In genomic region chr1:134193126-134193525, GRCm38 (mm10) we compare ENCODE assay signal across 16 mouse cellular contexts. TPM values are rescaled to one million over a fixed set of nuclear protein-coding genes. Genes with fewer than 3 reads are reported as not detected.
DNase-seq lines count a peak whose midpoint lies in the region; ATAC-seq and TF ChIP-seq lines count a peak whose summit lies in the region.
"Had no signal": no experiment of that assay in that cellular context is flagged by ENCODE, and none has a peak within 500 bp of the region (broad histone marks: within the 10 kb centered on the region; RNA-seq: fewer than 3 reads in every experiment).

TSS of gene Mybph (plus strand) at chr1:134193448.

- H3K9ac ChIP-seq in forebrain, embryonic 11.5 days (ENCODE audit: low read length): no peak within 1 kb of the TSS
- no peak within 1 kb of the TSS for H3K9ac ChIP-seq in forebrain, embryonic 12.5 days
- no peak within 1 kb of the TSS for H3K9ac ChIP-seq in midbrain, embryonic 13.5 days (replicated peaks)
- H3K9ac ChIP-seq: hindbrain, embryonic 15.5 days; stomach, embryonic 15.5 days had no signal

- TF ChIP-seq POLR2A in myocyte (IDR thresholded peaks at IDR 0.05; ENCODE audit: insufficient read length, low read depth): peak; percentile 48

- H3K4me2 ChIP-seq in forebrain, embryonic 11.5 days (ENCODE audit: low read depth, low read length, severe bottlenecking): no peak within 1 kb of the TSS
- H3K4me2 ChIP-seq in forebrain, embryonic 12.5 days: no peak within 1 kb of the TSS
- no peak within 1 kb of the TSS for H3K4me2 ChIP-seq in midbrain, embryonic 13.5 days (replicated peaks)
- peak within 1 kb of the TSS; percentile 70 for H3K4me2 ChIP-seq in myocyte (ENCODE audit: low read depth)
- H3K4me2 ChIP-seq: hindbrain, embryonic 15.5 days; stomach, embryonic 15.5 days had no signal

- no peaks in the 10 kb centered on the region for H3K27me3 ChIP-seq in forebrain, embryonic 11.5 days (ENCODE audit: control insufficient read depth, insufficient read depth, low read length)
- H3K27me3 ChIP-seq in forebrain, embryonic 12.5 days: no peaks in the 10 kb centered on the region
- H3K27me3 ChIP-seq in midbrain, embryonic 10.5 days (ENCODE audit: low read depth, poor library complexity, severe bottlenecking): peaks cover 25% of the 10 kb centered on the region; the same call in 1 of the 2 replicates
- H3K27me3 ChIP-seq in midbrain, embryonic 13.5 days: no peaks in the 10 kb centered on the region
- H3K27me3 ChIP-seq in myocyte (ENCODE audit: control insufficient read depth, insufficient read depth, insufficient read length): no peaks in the 10 kb centered on the region
- H3K27me3 ChIP-seq: hindbrain, embryonic 15.5 days; stomach, embryonic 15.5 days had no signal

- H3K36me3 ChIP-seq in forebrain, embryonic 11.5 days (ENCODE audit: control insufficient read depth, insufficient read depth, low read length): no peaks in the 10 kb centered on the region
- H3K36me3 ChIP-seq in forebrain, embryonic 12.5 days (replicated peaks): no peaks in the 10 kb centered on the region
- H3K36me3 ChIP-seq in midbrain, embryonic 10.5 days: no peaks in the 10 kb centered on the region
- H3K36me3 ChIP-seq in midbrain, embryonic 13.5 days: no peaks in the 10 kb centered on the region
- no peaks in the 10 kb centered on the region for H3K36me3 ChIP-seq in myocyte (ENCODE audit: control insufficient read depth, insufficient read depth)
- H3K36me3 ChIP-seq: hindbrain, embryonic 15.5 days; stomach, embryonic 15.5 days had no signal

- DNase-seq in forebrain, embryonic 11.5 days (ENCODE audit: low spot score): peak; percentile 43
- DNase-seq in midbrain, embryonic 10.5 days (ENCODE audit: low spot score): no peak
- DNase-seq in gastrocnemius, adult 8-10 months (ENCODE audit: low spot score in 2 of 2): peak; percentile 45 to 66
- no peak for DNase-seq in frontal cortex, postnatal 36 days (ENCODE audit: low spot score in 2 of 2)
- DNase-seq in left cerebral cortex, adult 8-10 months (ENCODE audit: low spot score in 2 of 2): no peak
- DNase-seq: kidney, adult 9 months; right cerebral cortex, postnatal 14 days; thymus, postnatal 36 days had no signal

- no peak within 1 kb of the TSS for H3K4me3 ChIP-seq in forebrain, embryonic 11.5 days (ENCODE audit: low read depth, low read length)
- H3K4me3 ChIP-seq in forebrain, embryonic 12.5 days (replicated peaks): no peak within 1 kb of the TSS
- no peak within 1 kb of the TSS for H3K4me3 ChIP-seq in midbrain, embryonic 10.5 days
- H3K4me3 ChIP-seq in midbrain, embryonic 13.5 days (replicated peaks): no peak within 1 kb of the TSS
- peak within 1 kb of the TSS; percentile 63 for H3K4me3 ChIP-seq in myocyte
- H3K4me3 ChIP-seq: hindbrain, embryonic 15.5 days; stomach, embryonic 15.5 days had no signal

- H3ac ChIP-seq in myocyte (ENCODE audit: control insufficient read depth, insufficient read length): peak within 1 kb of the TSS; percentile 3

- no peak for ATAC-seq in forebrain, embryonic 11.5 days (replicated peaks; ENCODE audit: low FRiP score)
- ATAC-seq in forebrain, embryonic 12.5 days (ENCODE audit: low FRiP score): no peak
- ATAC-seq in midbrain, embryonic 13.5 days: no peak

- H3K27ac ChIP-seq in forebrain, embryonic 11.5 days (ENCODE audit: low read depth, low read length): no peak within 1 kb of the TSS
- H3K27ac ChIP-seq in forebrain, embryonic 12.5 days: no peak within 1 kb of the TSS
- peak within 1 kb of the TSS; percentile 52; the same call in 1 of the 2 replicates for H3K27ac ChIP-seq in midbrain, embryonic 10.5 days (replicated peaks)
- no peak within 1 kb of the TSS for H3K27ac ChIP-seq in midbrain, embryonic 13.5 days
- H3K27ac ChIP-seq: hindbrain, embryonic 15.5 days; macrophage; stomach, embryonic 15.5 days had no signal

- H3K9me3 ChIP-seq in forebrain, embryonic 11.5 days (ENCODE audit: control insufficient read depth, low read length): no peaks in the 10 kb centered on the region
- no peaks in the 10 kb centered on the region for H3K9me3 ChIP-seq in forebrain, embryonic 12.5 days
- no peaks in the 10 kb centered on the region for H3K9me3 ChIP-seq in midbrain, embryonic 10.5 days (replicated peaks)
- no peaks in the 10 kb centered on the region for H3K9me3 ChIP-seq in midbrain, embryonic 13.5 days
- H3K9me3 ChIP-seq: hindbrain, embryonic 15.5 days; stomach, embryonic 15.5 days had no signal

- H3K79me2 ChIP-seq in myocyte (ENCODE audit: control insufficient read depth, insufficient read depth): no peaks in the 10 kb centered on the region

- no peaks in the 10 kb centered on the region for H3K4me1 ChIP-seq in forebrain, embryonic 11.5 days (replicated peaks; ENCODE audit: control insufficient read depth, insufficient read depth, low read length)
- H3K4me1 ChIP-seq in forebrain, embryonic 12.5 days: peaks cover 28% of the 10 kb centered on the region
- peaks cover 40% of the 10 kb centered on the region for H3K4me1 ChIP-seq in midbrain, embryonic 10.5 days
- peaks cover 23% of the 10 kb centered on the region for H3K4me1 ChIP-seq in midbrain, embryonic 13.5 days (replicated peaks)

- 75% methylated on average over 1 of the region's 1 CpGs for WGBS in forebrain, embryonic 11.5 days
- 81% methylated on average over 1 of the region's 1 CpGs for WGBS in forebrain, embryonic 12.5 days
- WGBS in midbrain, embryonic 10.5 days: 76% methylated on average over 1 of the region's 1 CpGs
- WGBS in midbrain, embryonic 13.5 days: 94% methylated on average over 1 of the region's 1 CpGs

TF ChIP-seq in myocyte, 11 proteins besides CTCF, POLR2A, EP300 and RAD21:
- TF ChIP-seq CEBPB (IDR thresholded peaks at IDR 0.05; ENCODE audit: insufficient read depth, poor library complexity, severe bottlenecking) (no peak), MYOG (IDR thresholded peaks at IDR 0.05; ENCODE audit: control insufficient read depth in 1 of 3, insufficient read depth in 1 of 3, insufficient read length in 2 of 3, low read depth in 2 of 3) (peak; percentile 44 to 98 (median 82)), USF1 (IDR thresholded peaks at IDR 0.05; ENCODE audit: low read depth) (no peak), REST (IDR thresholded peaks at IDR 0.05; ENCODE audit: insufficient read depth, insufficient read length) (no peak), POLR2AphosphoS2 (IDR thresholded peaks at IDR 0.05; ENCODE audit: insufficient read length, low read depth) (no peak), MAX (IDR thresholded peaks at IDR 0.05; ENCODE audit: low read depth) (no peak), TCF3 (IDR thresholded peaks at IDR 0.05; ENCODE audit: insufficient read length, low read depth) (peak; percentile 65), TCF12 (IDR thresholded peaks at IDR 0.05; ENCODE audit: insufficient read depth, poor library complexity, severe bottlenecking) (peak; percentile 67), SRF (IDR thresholded peaks at IDR 0.05; ENCODE audit: control insufficient read depth, insufficient read length, low read depth) (no peak), MYOD1 (IDR thresholded peaks at IDR 0.05; ENCODE audit: control insufficient read depth in 1 of 3, insufficient read length in 2 of 3, low read depth in 2 of 3) (peak in 2 of 3 experiments; percentile 57 to 92), E2F4 (IDR thresholded peaks at IDR 0.05; ENCODE audit: insufficient read depth) (no peak)

RNA-seq across cellular contexts. Expression of gene Mybph, which starts in this region (rescaled TPM):
- polyA plus RNA-seq in forebrain, embryonic 11.5 days (2014; fragmentation: Nextera tagmentation; extraction: Ambion mirVana): not detected in 2 replicates
- polyA plus RNA-seq in forebrain, embryonic 12.5 days (2016; fragmentation: Nextera tagmentation; extraction: Ambion mirVana): 0.15 and 0.34 TPM in 2 replicates
- 0.09 and 0.10 TPM in 2 replicates for polyA plus RNA-seq in midbrain, embryonic 10.5 days (2016; fragmentation: Nextera tagmentation; extraction: Ambion mirVana)
- 0.09 and 0.19 TPM in 2 replicates for polyA plus RNA-seq in midbrain, embryonic 13.5 days (2015; fragmentation: Nextera tagmentation; extraction: Ambion mirVana)
- total RNA-seq in gastrocnemius, adult 8-10 months (2022): 100 to 1,000 TPM; 239 to 486 (median 316) TPM
- 1,516 TPM for polyA plus RNA-seq in myocyte (2012; fragmentation: generic; extraction: Trizol)
- total RNA-seq in left cerebral cortex, adult 8-10 months (2022): under 1 TPM in 3 of 4 experiments, not detected in 1; 0.18 to 0.28 (median 0.20) TPM
- total RNA-seq: granulocyte monocyte progenitor cell, adult 5-6 weeks; monocyte, adult 5-6 weeks had no signal
- polyA plus RNA-seq: macrophage had no signal

Comparison
In these comparisons a context has a peak if more than half of its experiments do, and no peak if none do; other contexts are left out.
1. RNA of gene Mybph (total RNA-seq): 239 to 486 TPM in gastrocnemius, adult 8-10 months; 0.18 to 0.28 TPM in left cerebral cortex, adult 8-10 months; every median in the first group is over 100 times any median in the second.
2. RNA of gene Mybph (polyA plus RNA-seq): 1,516 TPM in myocyte (single experiment); 0.15 to 0.34 TPM in forebrain, embryonic 12.5 days, 0.09 to 0.10 TPM in midbrain, embryonic 10.5 days, 0.09 to 0.19 TPM in midbrain, embryonic 13.5 days and not detected in forebrain, embryonic 11.5 days; every median in the first group is over 1,000 times any median in the second.
3. Peak in DNase-seq in forebrain, embryonic 11.5 days; RNA of the gene not detected or under 1 TPM.
4. DNase-seq: peak in gastrocnemius, adult 8-10 months (2 of 2); none in midbrain, embryonic 10.5 days (single experiment), frontal cortex, postnatal 36 days (0 of 2) and left cerebral cortex, adult 8-10 months (0 of 2).